Mouse (Mus musculus): Measurements from ENCODE around the gene Zfp410.

- TF ChIP-seq CTCF (IDR thresholded peaks at IDR 0.05; ENCODE audit: borderline replicate concordance, extremely low read depth, insufficient read depth, insufficient read length) (no peak), POLR2A (IDR thresholded peaks at IDR 0.05; ENCODE audit: borderline replicate concordance, extremely low read depth, insufficient read depth, insufficient read length, poor library complexity, severe bottlenecking) (no peak)
Observed at GRCm38 (mm10) chr12:84384644-84385081, 68.0 kb downstream of the Zfp410 start.

Data from brain, embryonic 14.5 days (tissue).